Mouse (Mus musculus): ENCODE measurements around the gene Cdrt4. TPM values are rescaled to one million over a fixed set of nuclear protein-coding genes. Genes with fewer than 3 reads are reported as not detected.

Gene Cdrt4
- total RNA-seq, 1 experiment from 2014 or later, result not detected

GRCm38 (mm10) chr11:62996522-62996898 is 45.5 kb downstream of the Cdrt4 start:
- DNase-seq, result no peak

- no peak for DNase-seq
Measured at GRCm38 (mm10) chr11:62997039-62997717, 46.2 kb downstream of the Cdrt4 start.

- DNase-seq, result peak; percentile 71
Measured at GRCm38 (mm10) chr11:62997718-62998281, 46.8 kb downstream of the Cdrt4 start.

GRCm38 (mm10) chr11:63000126-63000525 is 49.1 kb downstream of the Cdrt4 start:
- DNase-seq, result no peak

GRCm38 (mm10) chr11:63004617-63005016 is 53.6 kb downstream of the Cdrt4 start:
- DNase-seq, result no peak

- DNase-seq, result no peak
Measured at GRCm38 (mm10) chr11:63007376-63007775, 56.4 kb downstream of the Cdrt4 start.

- no peak for DNase-seq
Measured at GRCm38 (mm10) chr11:63008004-63008403, 57.0 kb downstream of the Cdrt4 start.

GRCm38 (mm10) chr11:63009761-63010160 is 58.8 kb downstream of the Cdrt4 start:
- no peak for DNase-seq

GRCm38 (mm10) chr11:63017327-63018082 is 66.5 kb downstream of the Cdrt4 start:
- DNase-seq, result no peak

- no peak for DNase-seq
Measured at GRCm38 (mm10) chr11:63018083-63018622, 67.2 kb downstream of the Cdrt4 start.

- no peak for DNase-seq
Measured at GRCm38 (mm10) chr11:63020633-63021032, 69.6 kb downstream of the Cdrt4 start.

GRCm38 (mm10) chr11:63021141-63021806 is 70.3 kb downstream of the Cdrt4 start:
- DNase-seq, result no peak

GRCm38 (mm10) chr11:63023461-63023860 is 72.5 kb downstream of the Cdrt4 start:
- DNase-seq, result no peak

- no peak for DNase-seq
Measured at GRCm38 (mm10) chr11:63024136-63024535, 73.1 kb downstream of the Cdrt4 start.

- DNase-seq, result no peak
Measured at GRCm38 (mm10) chr11:63025476-63025875, 74.5 kb downstream of the Cdrt4 start.

GRCm38 (mm10) chr11:63026651-63027141 is 75.7 kb downstream of the Cdrt4 start:
- peak; percentile 67 for DNase-seq

- DNase-seq, result no peak
Measured at GRCm38 (mm10) chr11:63028131-63028530, 77.1 kb downstream of the Cdrt4 start.

GRCm38 (mm10) chr11:63029148-63029714 is 78.2 kb downstream of the Cdrt4 start:
- DNase-seq, result no peak

GRCm38 (mm10) chr11:63029721-63030120 is 78.7 kb downstream of the Cdrt4 start:
- no peak for DNase-seq

- DNase-seq, result no peak
Measured at GRCm38 (mm10) chr11:63035420-63036211, 84.6 kb downstream of the Cdrt4 start.

GRCm38 (mm10) chr11:63040002-63040661 is 89.1 kb downstream of the Cdrt4 start:
- no peak for DNase-seq

All from adrenal gland, postnatal 25 days (tissue).